Mouse (Mus musculus) liver, embryonic 15.5 days (tissue): ENCODE results near the gene 9330182L06Rik. TPM values are rescaled to one million over a fixed set of nuclear protein-coding genes. Genes with fewer than 3 reads are reported as not detected.

Source experiments
- ATAC-seq: fragments of 200-750 bp; cut with Nextera tagmentation; 2 replicates; pipeline ENCODE4 v1.8.0; 2017; ENCODE audit warnings: moderate number of reproducible peaks, mild to moderate bottlenecking, moderate library complexity; ENCODE audit not compliant: insufficient read depth
- H3K27ac ChIP-seq: fragments of 300-500 bp; sonication (generic); replicated peaks from 2 replicates; pipeline ENCODE4 v1.5.1; 2015; ENCODE audit warnings: mild to moderate bottlenecking, inconsistent platforms
- H3K27me3 ChIP-seq: fragments of 300-500 bp; sonication (generic); 2 replicates; pipeline ENCODE4 v1.6.1; 2015; ENCODE audit warnings: mild to moderate bottlenecking, inconsistent platforms
- H3K36me3 ChIP-seq: fragments of 300-500 bp; sonication (generic); replicated peaks from 2 replicates; pipeline ENCODE4 v1.6.1; 2015; ENCODE audit warnings: moderate library complexity, mild to moderate bottlenecking, inconsistent platforms
- H3K4me1 ChIP-seq: fragments of 300-500 bp; sonication (generic); replicated peaks from 2 replicates; pipeline ENCODE4 v1.6.1; 2015; ENCODE audit warnings: inconsistent platforms
- H3K4me2 ChIP-seq: fragments of 300-500 bp; sonication (generic); 2 replicates; pipeline ENCODE4 v1.6.1; 2015; ENCODE audit warnings: moderate library complexity, mild to moderate bottlenecking, inconsistent platforms
- H3K4me3 ChIP-seq: fragments of 300-500 bp; sonication (generic); replicated peaks from 2 replicates; pipeline ENCODE4 v1.5.1; 2015; ENCODE audit warnings: mild to moderate bottlenecking, inconsistent platforms
- H3K9ac ChIP-seq: fragments of 300-500 bp; sonication (generic); 2 replicates; pipeline ENCODE4 v1.6.1; 2015; ENCODE audit warnings: moderate library complexity, mild to moderate bottlenecking, inconsistent platforms
- H3K9me3 ChIP-seq: fragments of 300-500 bp; sonication (generic); replicated peaks from 2 replicates; pipeline ENCODE4 v1.6.1; 2016; ENCODE audit warnings: inconsistent platforms
- WGBS: fragments of 180-500 bp; shearing (Covaris S2); methylation state at CpG from one replicate; pipeline ENCODE4 v1.1.7; 2015; ENCODE audit warnings: mixed read lengths; ENCODE audit not compliant: insufficient replicate concordance; 5-methylcytosine and 5-hydroxymethylcytosine counted together
- polyA plus RNA-seq: library from polyadenylated mRNA; unstranded; fragments of >200 nt; fragmentation: Nextera tagmentation; extraction: Ambion mirVana; gene quantifications from 2 replicates; pipeline ENCODE4 v1.2.1, GENCODE M21; 2015

The 9330182L06Rik gene
- polyA plus RNA-seq: 0.13 and 0.23 TPM in 2 replicates

GRCm38 (mm10) chr5:9265586-9266279 is at the start of gene 9330182L06Rik:
9330182L06Rik (plus strand) TSS chr5:9266118.
- Histone ChIP-seq H3K4me2 (peak within 1 kb of the TSS; percentile 72), H3K27ac (no peak within 1 kb of the TSS), H3K4me1 (peaks cover 6% of the 10 kb centered on the region; the same call in 1 of the 2 replicates), H3K9ac (no peak within 1 kb of the TSS), H3K9me3 (no peaks in the 10 kb centered on the region), H3K4me3 (peak within 1 kb of the TSS; percentile 51), H3K27me3 (peaks cover 30% of the 10 kb centered on the region), H3K36me3 (no peaks in the 10 kb centered on the region)
- peak; percentile 63; the same call in 1 of the 2 replicates for ATAC-seq
- WGBS: under 1% methylated on average over 46 of the region's 47 CpGs

GRCm38 (mm10) chr5:9227456-9228008 is 38.4 kb upstream of the 9330182L06Rik start:
- 52% methylated on average over 4 of the region's 4 CpGs for WGBS
- Histone ChIP-seq H3K27ac (no peak overlapping the region), H3K4me3 (no peak overlapping the region), H3K9ac (no peak overlapping the region), H3K36me3 (no peaks in the 10 kb centered on the region), H3K27me3 (no peaks in the 10 kb centered on the region), H3K4me1 (no peaks in the 10 kb centered on the region), H3K4me2 (no peak overlapping the region), H3K9me3 (no peaks in the 10 kb centered on the region)
- no peak for ATAC-seq

GRCm38 (mm10) chr5:9264361-9264760 is 1.6 kb upstream of the 9330182L06Rik start:
- Histone ChIP-seq H3K4me2 (no peak overlapping the region), H3K4me3 (no peak overlapping the region), H3K27me3 (peaks cover 30% of the 10 kb centered on the region), H3K36me3 (no peaks in the 10 kb centered on the region), H3K9ac (no peak overlapping the region), H3K27ac (no peak overlapping the region), H3K4me1 (peaks cover 6% of the 10 kb centered on the region; the same call in 1 of the 2 replicates), H3K9me3 (no peaks in the 10 kb centered on the region)
- WGBS: 42% methylated on average over 4 of the region's 4 CpGs
- no peak for ATAC-seq

- Histone ChIP-seq H3K4me3 (peak overlapping the region; percentile 51), H3K27me3 (peaks cover 30% of the 10 kb centered on the region), H3K9me3 (no peaks in the 10 kb centered on the region), H3K27ac (no peak overlapping the region), H3K36me3 (no peaks in the 10 kb centered on the region), H3K4me1 (peaks cover 6% of the 10 kb centered on the region; the same call in 1 of the 2 replicates), H3K9ac (no peak overlapping the region), H3K4me2 (peak overlapping the region; percentile 72)
- WGBS: 2% methylated on average over 30 of the region's 30 CpGs
- ATAC-seq: peak; percentile 34; the same call in 1 of the 2 replicates
These were observed 484 bp downstream of the 9330182L06Rik start for GRCm38 (mm10) chr5:9266280-9266923.

GRCm38 (mm10) chr5:9269666-9270065 is 3.7 kb downstream of the 9330182L06Rik start:
- Histone ChIP-seq H3K4me3 (no peak overlapping the region), H3K9ac (no peak overlapping the region), H3K9me3 (no peaks in the 10 kb centered on the region), H3K27ac (no peak overlapping the region), H3K4me2 (no peak overlapping the region), H3K4me1 (peaks cover 6% of the 10 kb centered on the region; the same call in 1 of the 2 replicates), H3K27me3 (peaks cover 24% of the 10 kb centered on the region), H3K36me3 (no peaks in the 10 kb centered on the region)
- no peak for ATAC-seq
- 61% methylated on average over 3 of the region's 3 CpGs for WGBS

- no peaks in the 10 kb centered on the region for H3K9me3 ChIP-seq
- H3K4me3 ChIP-seq: no peak overlapping the region
- H3K36me3 ChIP-seq: no peaks in the 10 kb centered on the region
- WGBS: 59% methylated on average over 3 of the region's 3 CpGs
- no peak for ATAC-seq
- no peaks in the 10 kb centered on the region for H3K27me3 ChIP-seq
- no peak overlapping the region for H3K4me2 ChIP-seq
- no peaks in the 10 kb centered on the region for H3K4me1 ChIP-seq
- no peak overlapping the region for H3K27ac ChIP-seq
- H3K9ac ChIP-seq: no peak overlapping the region
These were observed 7.1 kb downstream of the 9330182L06Rik start for GRCm38 (mm10) chr5:9272976-9273375.

GRCm38 (mm10) chr5:9295777-9296549 is 30.0 kb downstream of the 9330182L06Rik start:
- no peak for ATAC-seq
- Histone ChIP-seq H3K4me2 (no peak overlapping the region), H3K4me3 (no peak overlapping the region), H3K4me1 (no peaks in the 10 kb centered on the region), H3K9ac (no peak overlapping the region), H3K9me3 (no peaks in the 10 kb centered on the region), H3K36me3 (no peaks in the 10 kb centered on the region), H3K27ac (no peak overlapping the region), H3K27me3 (no peaks in the 10 kb centered on the region)
- 76% methylated on average over 2 of the region's 2 CpGs for WGBS

GRCm38 (mm10) chr5:9296550-9296928 is 30.6 kb downstream of the 9330182L06Rik start:
- H3K4me2 ChIP-seq: no peak overlapping the region
- no peak for ATAC-seq

GRCm38 (mm10) chr5:9326863-9327262 is 60.9 kb downstream of the 9330182L06Rik start:
- Histone ChIP-seq H3K9ac (no peak overlapping the region), H3K4me1 (no peaks in the 10 kb centered on the region), H3K36me3 (no peaks in the 10 kb centered on the region), H3K27ac (no peak overlapping the region), H3K27me3 (no peaks in the 10 kb centered on the region), H3K4me3 (no peak overlapping the region), H3K9me3 (no peaks in the 10 kb centered on the region), H3K4me2 (no peak overlapping the region)
- WGBS: 20% methylated on average over 1 of the region's 1 CpGs
- ATAC-seq: no peak

More at GRCm38 (mm10) chr5:9296550-9296928, 30.6 kb downstream of the 9330182L06Rik start:
- no peaks in the 10 kb centered on the region for H3K36me3 ChIP-seq
- H3K27ac ChIP-seq: no peak overlapping the region
- H3K27me3 ChIP-seq: no peaks in the 10 kb centered on the region
- H3K9ac ChIP-seq: no peak overlapping the region
- H3K4me3 ChIP-seq: no peak overlapping the region
- no peaks in the 10 kb centered on the region for H3K4me1 ChIP-seq
- H3K9me3 ChIP-seq: no peaks in the 10 kb centered on the region

- Histone ChIP-seq H3K27ac (no peak overlapping the region), H3K4me2 (no peak overlapping the region), H3K9me3 (no peaks in the 10 kb centered on the region), H3K27me3 (no peaks in the 10 kb centered on the region), H3K9ac (no peak overlapping the region), H3K4me3 (no peak overlapping the region), H3K4me1 (no peaks in the 10 kb centered on the region), H3K36me3 (no peaks in the 10 kb centered on the region)
- ATAC-seq: no peak
- 37% methylated on average over 1 of the region's 1 CpGs for WGBS
These were observed 61.6 kb downstream of the 9330182L06Rik start for GRCm38 (mm10) chr5:9327528-9327927.
